7 mouse cellular contexts compared by ENCODE assay signal in genomic region chr2:65471311-65471882, GRCm38 (mm10).
A peak's percentile ranks its signal among the peaks of the same experiment; 100 is the strongest.
DNase-seq lines count a peak whose midpoint lies in the region; ATAC-seq and TF ChIP-seq lines count a peak whose summit lies in the region.

No protein-coding gene starts in this region.

- no peak overlapping the region for H3K27ac ChIP-seq in kidney, embryonic 14.5 days (ENCODE audit: low read depth, low read length)
- no peak overlapping the region for H3K27ac ChIP-seq in hindbrain, postnatal 0 days
- H3K27ac ChIP-seq in neural tube, embryonic 13.5 days (replicated peaks) = peak overlapping the region; percentile 66

- ATAC-seq in kidney, embryonic 14.5 days (ENCODE audit: low FRiP score, low TSS enrichment) = peak; percentile 96
- peak; percentile 70; the same call in 1 of the 2 replicates for ATAC-seq in hindbrain, postnatal 0 days
- ATAC-seq in neural tube, embryonic 13.5 days (ENCODE audit: low read depth) = peak; percentile 75

- H3K4me1 ChIP-seq in kidney, embryonic 14.5 days (ENCODE audit: control insufficient read depth, insufficient read depth, low read length) = no peaks in the 10 kb centered on the region
- H3K4me1 ChIP-seq in hindbrain, postnatal 0 days (ENCODE audit: insufficient read depth, low read length) = no peaks in the 10 kb centered on the region
- peaks cover 7% of the 10 kb centered on the region; the same call in 1 of the 2 replicates for H3K4me1 ChIP-seq in neural tube, embryonic 13.5 days (replicated peaks)

- peak overlapping the region; percentile 36 for H3K4me2 ChIP-seq in kidney, embryonic 14.5 days (replicated peaks; ENCODE audit: low read depth, low read length)
- H3K4me2 ChIP-seq in hindbrain, postnatal 0 days (ENCODE audit: low read depth, low read length) = peak overlapping the region; percentile 16; the same call in 1 of the 2 replicates
- peak overlapping the region; percentile 9; the same call in 1 of the 2 replicates for H3K4me2 ChIP-seq in neural tube, embryonic 13.5 days

- no peak for TF ChIP-seq CTCF in hindbrain, postnatal 0 days (IDR thresholded peaks at IDR 0.05; ENCODE audit: low read depth)

- no peaks in the 10 kb centered on the region for H3K36me3 ChIP-seq in kidney, embryonic 14.5 days (ENCODE audit: control insufficient read depth, insufficient read depth, low read length)
- no peaks in the 10 kb centered on the region; the same call in 1 of the 2 replicates for H3K36me3 ChIP-seq in hindbrain, postnatal 0 days (ENCODE audit: insufficient read depth, low read length)
- H3K36me3 ChIP-seq in neural tube, embryonic 13.5 days = peaks cover 47% of the 10 kb centered on the region

- H3K4me3 ChIP-seq in kidney, embryonic 14.5 days (ENCODE audit: low read length) = peak overlapping the region; percentile 11; the same call in 1 of the 2 replicates
- no peak overlapping the region for H3K4me3 ChIP-seq in hindbrain, postnatal 0 days (ENCODE audit: low read length)
- H3K4me3 ChIP-seq in neural tube, embryonic 13.5 days = no peak overlapping the region

- no peak overlapping the region for H3K9ac ChIP-seq in kidney, embryonic 14.5 days (ENCODE audit: low read depth, low read length)
- H3K9ac ChIP-seq in hindbrain, postnatal 0 days (replicated peaks; ENCODE audit: low read length) = no peak overlapping the region
- no peak overlapping the region for H3K9ac ChIP-seq in neural tube, embryonic 13.5 days

- H3K27me3 ChIP-seq in kidney, embryonic 14.5 days (ENCODE audit: control insufficient read depth, insufficient read depth, low read length) = no peaks in the 10 kb centered on the region
- no peaks in the 10 kb centered on the region for H3K27me3 ChIP-seq in hindbrain, postnatal 0 days (ENCODE audit: insufficient read depth, low read length)
- H3K27me3 ChIP-seq in neural tube, embryonic 13.5 days = no peaks in the 10 kb centered on the region

- DNase-seq in kidney, adult 11 months = no peak
- peak; percentile 32 for DNase-seq in embryo, embryonic 11 days
- peak; percentile 25 for DNase-seq in hindbrain, postnatal 0 days (ENCODE audit: low spot score)
- no peak for DNase-seq in thymus, adult 18-20 months
- DNase-seq in spleen, postnatal 36 days (ENCODE audit: low spot score in 2 of 2) = no peak

- no peaks in the 10 kb centered on the region for H3K9me3 ChIP-seq in kidney, embryonic 14.5 days (ENCODE audit: control insufficient read depth, low read length)
- H3K9me3 ChIP-seq in hindbrain, postnatal 0 days (ENCODE audit: low read length) = no peaks in the 10 kb centered on the region
- H3K9me3 ChIP-seq in neural tube, embryonic 13.5 days = no peaks in the 10 kb centered on the region

- 20% methylated on average over 11 of the region's 11 CpGs for WGBS in kidney, embryonic 14.5 days
- WGBS in hindbrain, postnatal 0 days = 55% methylated on average over 11 of the region's 11 CpGs
- 50% methylated on average over 11 of the region's 11 CpGs for WGBS in neural tube, embryonic 13.5 days

Comparison
In these comparisons a context has a peak if more than half of its experiments do, and no peak if none do; other contexts are left out.
1. DNase-seq: peak in embryo, embryonic 11 days (single experiment) and hindbrain, postnatal 0 days (single experiment); none in kidney, adult 11 months (single experiment), thymus, adult 18-20 months (0 of 2) and spleen, postnatal 36 days (0 of 2).
2. Peak in every context shown above with its lines, with median percentiles within 50 percentile points of each other: ATAC-seq and H3K4me2 ChIP-seq.